Mouse (Mus musculus) right cerebral cortex, postnatal 4 days (tissue): Measurements from ENCODE around the gene Cenpj.

Experiments used
- DNase-seq: peaks from one replicate; pipeline ENCODE4 v3.0.0-alpha.2; 2022

The Cenpj gene

DNA sequence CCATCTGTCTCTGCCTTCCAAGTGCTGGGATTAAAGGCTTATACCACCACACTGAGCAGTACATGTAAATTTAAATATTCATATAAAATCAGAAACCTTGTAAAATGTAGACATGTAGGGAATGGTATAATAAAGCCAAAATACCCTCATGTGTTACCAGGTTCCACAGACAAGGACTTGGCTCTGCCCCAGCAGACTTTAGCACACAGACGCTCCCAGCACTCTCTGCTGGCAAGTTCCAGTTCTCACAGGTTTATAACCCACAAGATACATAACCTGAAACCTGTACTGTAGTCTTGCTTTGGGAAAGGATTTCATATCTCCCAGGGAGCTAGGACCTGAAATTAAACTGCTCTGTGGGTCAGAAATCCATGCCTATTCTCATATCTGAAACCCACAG lies 30.3 kb downstream of the Cenpj start:
- no peak for DNase-seq

DNA sequence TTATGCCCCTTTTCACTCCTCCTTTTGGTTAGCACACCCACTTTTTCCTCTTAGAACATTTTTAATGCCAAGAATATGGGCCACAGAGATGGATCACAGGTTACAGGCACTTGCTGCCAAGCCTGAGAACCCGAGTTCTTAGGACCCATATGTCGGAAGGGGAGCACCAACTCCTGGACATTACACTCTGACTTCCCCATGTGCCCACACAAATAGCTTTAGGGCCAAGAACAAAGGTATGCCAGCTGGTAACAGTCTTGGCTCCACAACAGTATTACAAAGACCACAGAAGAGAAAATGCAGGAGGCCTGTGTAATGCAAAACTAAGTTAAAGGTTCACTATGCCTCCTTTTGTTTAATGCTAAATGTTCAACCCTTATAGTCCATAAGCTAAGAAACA lies 44.4 kb downstream of the Cenpj start:
- DNase-seq = no peak

DNA sequence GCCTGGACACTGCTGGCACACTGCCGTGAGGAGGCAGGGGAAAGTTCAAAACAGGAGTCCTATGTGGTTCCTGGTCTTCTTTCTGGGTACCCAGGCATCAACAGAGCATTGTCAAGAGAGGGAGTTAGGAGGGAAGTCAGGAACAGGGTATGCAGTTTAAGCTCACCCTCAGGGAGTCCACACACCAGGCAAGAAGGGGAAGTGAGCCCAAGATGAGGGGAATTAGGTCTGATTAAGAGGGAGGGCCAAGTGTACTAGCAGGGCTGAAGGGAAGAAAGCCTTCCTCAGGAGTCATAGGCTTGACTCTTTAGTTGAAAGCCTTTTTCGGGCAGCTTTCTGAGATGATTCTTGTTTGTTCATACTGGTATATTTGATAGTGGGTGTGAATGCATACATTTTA lies 60.5 kb downstream of the Cenpj start:
- DNase-seq = no peak

DNA sequence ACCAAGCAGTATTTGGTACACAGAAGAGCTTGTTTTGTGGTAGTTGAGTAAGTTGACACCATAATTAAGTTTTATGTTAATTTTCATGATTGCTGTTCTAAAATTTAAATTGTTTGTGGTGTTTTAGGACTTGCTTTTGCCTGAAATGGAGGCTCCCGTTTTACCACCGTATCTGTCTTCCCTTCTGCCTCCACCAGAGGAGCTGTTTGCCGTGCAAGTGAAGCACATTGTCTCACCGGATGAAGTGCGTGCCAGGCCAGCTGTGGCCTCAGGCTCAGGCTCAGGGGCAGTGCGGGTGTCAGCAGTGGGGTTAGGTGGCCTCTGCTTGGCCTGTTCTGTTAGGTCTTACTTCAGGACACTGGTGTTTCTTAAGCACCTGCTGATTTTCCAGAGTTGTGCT lies 63.1 kb downstream of the Cenpj start:
- DNase-seq = peak; percentile 2

DNA sequence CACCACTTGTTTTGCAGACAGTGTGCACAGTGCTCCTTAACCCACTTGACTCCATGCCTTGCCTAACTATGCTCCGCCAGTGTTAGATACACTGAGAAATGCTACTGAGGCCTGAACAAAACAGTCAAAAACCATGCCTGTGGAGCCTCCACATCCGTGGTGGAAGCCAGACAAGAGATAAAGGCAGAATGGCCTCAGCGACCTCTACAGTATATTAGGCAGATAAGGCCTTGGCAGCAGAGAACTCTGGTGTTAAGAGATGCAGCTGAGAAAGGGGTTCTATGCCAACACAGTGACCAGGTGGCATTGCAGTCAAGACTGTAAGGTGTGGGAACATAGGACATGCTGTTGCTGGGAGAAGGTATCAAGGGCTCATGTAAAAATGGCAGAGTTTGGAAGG lies 68.5 kb downstream of the Cenpj start:
- DNase-seq = no peak

DNA sequence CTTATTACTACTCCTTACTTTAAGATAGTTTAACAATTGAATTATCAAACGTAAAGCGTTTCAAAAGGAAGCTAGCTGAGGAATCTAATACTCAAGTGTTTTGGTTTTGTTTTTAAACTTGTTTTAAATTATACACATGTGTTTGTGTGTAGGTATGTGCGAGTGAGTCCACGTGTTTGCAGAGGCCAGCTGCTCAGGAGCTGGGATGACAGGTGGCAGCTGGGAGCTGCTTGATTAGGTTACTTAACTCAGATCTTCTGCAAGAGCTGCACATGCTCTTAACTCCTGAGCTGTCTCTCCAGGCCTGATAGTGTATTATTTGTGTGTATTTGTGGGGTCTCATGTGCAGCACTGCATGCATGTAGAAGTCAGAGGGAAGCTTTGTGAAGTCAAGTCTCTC lies 72.8 kb downstream of the Cenpj start:
- DNase-seq = no peak

DNA sequence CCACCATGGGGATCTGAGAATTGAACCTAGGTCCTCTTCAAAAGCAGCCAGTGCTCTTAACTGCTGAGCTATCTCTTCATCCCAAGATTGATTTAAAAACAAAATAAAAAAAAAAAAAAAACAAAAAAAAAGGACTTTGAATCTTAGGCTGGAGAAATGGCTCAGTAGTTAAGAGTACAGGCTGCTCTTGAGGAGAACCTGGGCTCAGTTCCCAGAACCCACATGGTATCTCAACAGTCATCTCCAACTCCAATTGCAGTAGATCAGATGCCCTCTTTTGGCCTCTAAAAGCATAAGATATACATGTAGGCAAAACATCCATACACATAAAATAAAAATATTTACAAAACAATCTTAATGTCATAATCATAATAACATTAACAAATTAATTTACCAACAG lies 85.4 kb downstream of the Cenpj start:
- no peak for DNase-seq
